Mouse (Mus musculus) megakaryocyte, embryonic 14.5 days (primary cell): ENCODE measurements around the gene Rgs17.

Experiments
- FLI1 ChIP-seq: IDR thresholded peaks from 2 replicates; pipeline ENCODE4 v1.6.1; 2012; ENCODE audit warnings: low read length, inconsistent platforms, mixed read lengths
- GATA1 ChIP-seq: IDR thresholded peaks from 3 replicates; pipeline ENCODE4 v1.6.1; 2012; ENCODE audit warnings: mixed read lengths, low read length, inconsistent platforms, borderline replicate concordance

DNA sequence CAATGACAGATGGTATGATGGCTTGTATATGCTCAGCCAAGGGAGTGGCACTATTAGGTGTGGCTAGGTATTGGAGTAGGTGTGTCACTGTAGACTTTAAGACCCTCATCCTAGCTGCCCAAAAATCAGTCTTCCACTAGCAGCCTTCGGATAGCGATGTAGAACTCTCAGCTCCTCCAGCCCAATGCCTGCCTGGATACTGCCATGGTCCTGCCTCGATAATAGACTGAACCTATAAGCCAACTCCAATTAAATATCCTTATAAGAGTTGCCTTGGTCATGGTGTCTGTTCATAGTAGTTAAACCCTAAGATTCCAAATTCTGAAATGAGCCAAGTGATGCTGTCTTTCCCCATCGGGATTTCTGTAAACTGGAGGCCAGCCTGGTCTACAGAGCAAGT lies 124.1 kb downstream of the Rgs17 start:
- no peak for TF ChIP-seq GATA1
- TF ChIP-seq FLI1 = no peak
